Mouse (Mus musculus) stomach, postnatal 0 days (tissue): ENCODE results near the gene BC049352. TPM values are rescaled to one million over a fixed set of nuclear protein-coding genes. Genes with fewer than 3 reads are reported as not detected.

Experiments used
- ATAC-seq: fragments of 200-750 bp; cut with Nextera tagmentation; 2 replicates; pipeline ENCODE4 v1.8.0; 2017; ENCODE audit not compliant: low FRiP score, low TSS enrichment
- DNase-seq: peaks from one replicate; pipeline ENCODE4 v3.0.0-alpha.2; 2016; ENCODE audit warnings: low spot score
- H3K27ac ChIP-seq: fragments of 300-500 bp; sonication (generic); replicated peaks from 2 replicates; pipeline ENCODE4 v1.5.1; 2014; ENCODE audit warnings: mild to moderate bottlenecking, control low read depth
- H3K27me3 ChIP-seq: fragments of 300-500 bp; sonication (generic); 2 replicates; pipeline ENCODE4 v1.6.1; 2014; ENCODE audit warnings: low read length; ENCODE audit not compliant: control insufficient read depth, insufficient read depth
- H3K36me3 ChIP-seq: fragments of 300-500 bp; sonication (generic); 2 replicates; pipeline ENCODE4 v1.6.1; 2014; ENCODE audit warnings: low read length, mixed read lengths; ENCODE audit not compliant: control insufficient read depth, insufficient read depth
- H3K4me1 ChIP-seq: fragments of 300-500 bp; sonication (generic); replicated peaks from 2 replicates; pipeline ENCODE4 v1.6.1; 2014; ENCODE audit warnings: antibody characterized with exemption; ENCODE audit not compliant: control insufficient read depth, insufficient read depth
- H3K4me2 ChIP-seq: fragments of 300-500 bp; sonication (generic); replicated peaks from 2 replicates; pipeline ENCODE4 v1.6.1; 2014; ENCODE audit warnings: low read depth, mild to moderate bottlenecking, control low read depth, moderate library complexity
- H3K4me3 ChIP-seq: fragments of 300-500 bp; sonication (generic); 2 replicates; pipeline ENCODE4 v1.5.1; 2014; ENCODE audit warnings: low read depth, low read length, control low read depth
- H3K9ac ChIP-seq: fragments of 300-500 bp; sonication (generic); 2 replicates; pipeline ENCODE4 v1.6.1; 2014; ENCODE audit warnings: mild to moderate bottlenecking, low read length, control low read depth, mixed read lengths
- H3K9me3 ChIP-seq: fragments of 300-500 bp; sonication (generic); 2 replicates; pipeline ENCODE4 v1.6.1; 2016; ENCODE audit warnings: low read length; ENCODE audit not compliant: control insufficient read depth
- CTCF ChIP-seq: IDR thresholded peaks from 2 replicates; pipeline ENCODE4 v1.5.1; 2016; ENCODE audit warnings: antibody characterized with exemption, low read depth, mild to moderate bottlenecking, moderate library complexity
- EP300 ChIP-seq: optimal IDR thresholded peaks from 2 replicates; pipeline ENCODE3; 2016; ENCODE audit warnings: antibody characterized with exemption
- WGBS: fragments of 180-500 bp; shearing (Covaris S2); extraction: QIAGEN DNeasy Blood & Tissue Kit; methylation state at CpG from one replicate; pipeline ENCODE4 v1.1.7; 2014; 5-methylcytosine and 5-hydroxymethylcytosine counted together
- polyA plus RNA-seq: library from polyadenylated mRNA; unstranded; fragments of >200 nt; fragmentation: Nextera tagmentation; extraction: Ambion mirVana; gene quantifications from 2 replicates; pipeline ENCODE4 v1.2.1, GENCODE M21; 2015

The BC049352 gene
- polyA plus RNA-seq, 1 experiment from 2014 or later: 0.12 TPM

- H3K36me3 ChIP-seq: no peaks in the 10 kb centered on the region
- no peak overlapping the region for H3K9ac ChIP-seq
- H3K4me3 ChIP-seq: no peak overlapping the region
- DNase-seq (no peak), ATAC-seq (no peak)
- TF ChIP-seq EP300 (no peak), CTCF (no peak)
- no peaks in the 10 kb centered on the region for H3K27me3 ChIP-seq
- no peaks in the 10 kb centered on the region for H3K4me1 ChIP-seq
- no peaks in the 10 kb centered on the region for H3K9me3 ChIP-seq
- H3K4me2 ChIP-seq: no peak overlapping the region
- no peak overlapping the region for H3K27ac ChIP-seq
- WGBS: 67% methylated on average over 5 of the region's 5 CpGs
Measured at GRCm38 (mm10) chr9:45261872-45262271, 80.1 kb downstream of the BC049352 start.

- no peak for ATAC-seq
- TF ChIP-seq EP300 (no peak), CTCF (no peak)
- WGBS: 81% methylated on average over 4 of the region's 4 CpGs
Measured at GRCm38 (mm10) chr9:45267099-45267498, 85.3 kb downstream of the BC049352 start.

GRCm38 (mm10) chr9:45268079-45268478 lies 86.3 kb downstream of the BC049352 start:
- Histone ChIP-seq H3K36me3 (no peaks in the 10 kb centered on the region), H3K4me3 (no peak overlapping the region), H3K4me1 (no peaks in the 10 kb centered on the region), H3K4me2 (no peak overlapping the region), H3K27me3 (peaks cover 3% of the 10 kb centered on the region; the same call in 1 of the 2 replicates), H3K9ac (no peak overlapping the region), H3K27ac (no peak overlapping the region), H3K9me3 (no peaks in the 10 kb centered on the region)
- TF ChIP-seq EP300: no peak
- TF ChIP-seq CTCF: no peak
- WGBS: 57% methylated on average over 4 of the region's 4 CpGs
- ATAC-seq (no peak), DNase-seq (no peak)

More at GRCm38 (mm10) chr9:45267099-45267498, 85.3 kb downstream of the BC049352 start:
- Histone ChIP-seq H3K9ac (no peak overlapping the region), H3K4me1 (no peaks in the 10 kb centered on the region), H3K4me3 (no peak overlapping the region), H3K4me2 (no peak overlapping the region), H3K9me3 (no peaks in the 10 kb centered on the region), H3K27me3 (peaks cover 3% of the 10 kb centered on the region; the same call in 1 of the 2 replicates), H3K27ac (no peak overlapping the region), H3K36me3 (no peaks in the 10 kb centered on the region)
- DNase-seq: no peak

- Histone ChIP-seq H3K9ac (peak within 1 kb of the TSS; percentile 41; the same call in 1 of the 2 replicates), H3K9me3 (no peaks in the 10 kb centered on the region), H3K4me1 (no peaks in the 10 kb centered on the region), H3K4me2 (peak within 1 kb of the TSS; percentile 51), H3K27me3 (peaks cover 3% of the 10 kb centered on the region; the same call in 1 of the 2 replicates), H3K36me3 (no peaks in the 10 kb centered on the region), H3K27ac (no peak within 1 kb of the TSS), H3K4me3 (peak within 1 kb of the TSS; percentile 33)
- ATAC-seq (no peak), DNase-seq (peak; percentile 67)
- WGBS: 7% methylated on average over 36 of the region's 36 CpGs
- TF ChIP-seq EP300: no peak
- TF ChIP-seq CTCF: peak; percentile 15; the same call in 1 of the 2 replicates
Measured at GRCm38 (mm10) chr9:45268597-45269325, 87.0 kb downstream of the BC049352 start, which contains the start of gene Il10ra. Gene Il10ra (minus strand): TSS chr9:45269149.

GRCm38 (mm10) chr9:45272213-45272612 lies 90.4 kb downstream of the BC049352 start:
- Histone ChIP-seq H3K27me3 (peaks cover 3% of the 10 kb centered on the region; the same call in 1 of the 2 replicates), H3K4me3 (no peak overlapping the region), H3K9me3 (no peaks in the 10 kb centered on the region), H3K4me2 (no peak overlapping the region), H3K4me1 (no peaks in the 10 kb centered on the region), H3K27ac (no peak overlapping the region), H3K36me3 (no peaks in the 10 kb centered on the region), H3K9ac (no peak overlapping the region)
- no peak for TF ChIP-seq CTCF
- no peak for TF ChIP-seq EP300
- DNase-seq (no peak), ATAC-seq (no peak)
- WGBS: 44% methylated on average over 5 of the region's 5 CpGs

GRCm38 (mm10) chr9:45274218-45274617 lies 92.4 kb downstream of the BC049352 start:
- TF ChIP-seq EP300: no peak
- no peak for TF ChIP-seq CTCF
- 74% methylated on average over 4 of the region's 4 CpGs for WGBS
- DNase-seq (no peak), ATAC-seq (no peak)
- Histone ChIP-seq H3K27ac (no peak overlapping the region), H3K4me3 (no peak overlapping the region), H3K9me3 (no peaks in the 10 kb centered on the region), H3K9ac (no peak overlapping the region), H3K36me3 (no peaks in the 10 kb centered on the region), H3K27me3 (peaks cover 3% of the 10 kb centered on the region; the same call in 1 of the 2 replicates), H3K4me2 (no peak overlapping the region), H3K4me1 (no peaks in the 10 kb centered on the region)
